Mouse (Mus musculus): ENCODE results near the gene Rps29. TPM values are rescaled to one million over a fixed set of nuclear protein-coding genes. Genes with fewer than 3 reads are reported as not detected.
"Not testable (repeated sequence)": the region's sequence is repeated elsewhere in the genome, so short reads cannot be mapped to it uniquely, and the experiment has no call there.

The Rps29 gene
- 1,903 and 2,009 TPM in 2 replicates for polyA plus RNA-seq (2012; rRNA removed)

GRCm38 (mm10) chr12:69158765-69159577, at the start of gene Rps29:
Rps29 (minus strand) TSS chr12:69159186.
- WGBS, result under 1% methylated on average over 62 of the region's 68 CpGs
- not testable (repeated sequence) for H3K27me3 ChIP-seq (ENCODE audit: control insufficient read depth, insufficient read depth, low read length); H3K36me3 ChIP-seq (ENCODE audit: control insufficient read depth, insufficient read depth, low read length); H3K4me1 ChIP-seq (ENCODE audit: control insufficient read depth, insufficient read depth, insufficient read length)
- DNase-seq (ENCODE audit: low read depth in 1 of 2, low spot score in 2 of 2), result peak; percentile 93 to 98
- peak; percentile 82 for TF ChIP-seq POLR2A (IDR thresholded peaks at IDR 0.05; ENCODE audit: low read depth, low read length)
- H3K27ac ChIP-seq (ENCODE audit: insufficient read depth, low read length), result peak within 1 kb of the TSS; percentile 94
- peak within 1 kb of the TSS; percentile 84 for H3K4me3 ChIP-seq (ENCODE audit: extremely low read depth, insufficient read depth, insufficient read length)

GRCm38 (mm10) chr12:69208520-69208919, 49.5 kb upstream of the Rps29 start:
- WGBS, result 90% methylated on average over 2 of the region's 2 CpGs
- H3K4me1 ChIP-seq (ENCODE audit: control insufficient read depth, insufficient read depth, insufficient read length), result no peaks in the 10 kb centered on the region
- no peaks in the 10 kb centered on the region for H3K27me3 ChIP-seq (ENCODE audit: control insufficient read depth, insufficient read depth, low read length)
- H3K36me3 ChIP-seq (ENCODE audit: control insufficient read depth, insufficient read depth, low read length), result no peaks in the 10 kb centered on the region; the same call in 1 of the 2 replicates
- H3K27ac ChIP-seq (ENCODE audit: insufficient read depth, low read length), result no peak overlapping the region
- H3K4me3 ChIP-seq (ENCODE audit: extremely low read depth, insufficient read depth, insufficient read length), result no peak overlapping the region
- TF ChIP-seq CTCF (IDR thresholded peaks at IDR 0.05; ENCODE audit: extremely low read depth, insufficient read depth, insufficient read length, insufficient replicate concordance) (no peak), POLR2A (IDR thresholded peaks at IDR 0.05; ENCODE audit: low read depth, low read length) (no peak)
- no peak for DNase-seq (ENCODE audit: low read depth in 1 of 2, low spot score in 2 of 2)

GRCm38 (mm10) chr12:69207926-69208325, 48.9 kb upstream of the Rps29 start:
- Histone ChIP-seq H3K4me1 (ENCODE audit: control insufficient read depth, insufficient read depth, insufficient read length) (no peaks in the 10 kb centered on the region), H3K27ac (ENCODE audit: insufficient read depth, low read length) (no peak overlapping the region), H3K36me3 (ENCODE audit: control insufficient read depth, insufficient read depth, low read length) (peaks cover 2% of the 10 kb centered on the region; the same call in 1 of the 2 replicates), H3K27me3 (ENCODE audit: control insufficient read depth, insufficient read depth, low read length) (no peaks in the 10 kb centered on the region), H3K4me3 (ENCODE audit: extremely low read depth, insufficient read depth, insufficient read length) (no peak overlapping the region)
- 96% methylated on average over 7 of the region's 7 CpGs for WGBS
- DNase-seq (ENCODE audit: low read depth in 1 of 2, low spot score in 2 of 2), result no peak
- TF ChIP-seq CTCF (IDR thresholded peaks at IDR 0.05; ENCODE audit: extremely low read depth, insufficient read depth, insufficient read length, insufficient replicate concordance) (no peak), POLR2A (IDR thresholded peaks at IDR 0.05; ENCODE audit: low read depth, low read length) (no peak)

GRCm38 (mm10) chr12:69207396-69207795, 48.4 kb upstream of the Rps29 start:
- Histone ChIP-seq H3K27ac (ENCODE audit: insufficient read depth, low read length) (no peak overlapping the region), H3K27me3 (ENCODE audit: control insufficient read depth, insufficient read depth, low read length) (no peaks in the 10 kb centered on the region), H3K36me3 (ENCODE audit: control insufficient read depth, insufficient read depth, low read length) (peaks cover 3% of the 10 kb centered on the region), H3K4me1 (ENCODE audit: control insufficient read depth, insufficient read depth, insufficient read length) (no peaks in the 10 kb centered on the region), H3K4me3 (ENCODE audit: extremely low read depth, insufficient read depth, insufficient read length) (no peak overlapping the region)
- TF ChIP-seq POLR2A (IDR thresholded peaks at IDR 0.05; ENCODE audit: low read depth, low read length) (no peak), CTCF (IDR thresholded peaks at IDR 0.05; ENCODE audit: extremely low read depth, insufficient read depth, insufficient read length, insufficient replicate concordance) (no peak)
- DNase-seq (ENCODE audit: low read depth in 1 of 2, low spot score in 2 of 2), result no peak
- WGBS, result 94% methylated on average over 8 of the region's 8 CpGs

GRCm38 (mm10) chr12:69204052-69204833, 45.3 kb upstream of the Rps29 start, which contains the start of gene Gm49384:
Gm49384 (minus strand) TSS chr12:69204267.
- Histone ChIP-seq H3K27me3 (ENCODE audit: control insufficient read depth, insufficient read depth, low read length) (no peaks in the 10 kb centered on the region), H3K36me3 (ENCODE audit: control insufficient read depth, insufficient read depth, low read length) (peaks cover 9% of the 10 kb centered on the region), H3K4me3 (ENCODE audit: extremely low read depth, insufficient read depth, insufficient read length) (no peak within 1 kb of the TSS), H3K27ac (ENCODE audit: insufficient read depth, low read length) (no peak within 1 kb of the TSS), H3K4me1 (ENCODE audit: control insufficient read depth, insufficient read depth, insufficient read length) (no peaks in the 10 kb centered on the region)
- TF ChIP-seq POLR2A (IDR thresholded peaks at IDR 0.05; ENCODE audit: low read depth, low read length), result no peak
- TF ChIP-seq CTCF (IDR thresholded peaks at IDR 0.05; ENCODE audit: extremely low read depth, insufficient read depth, insufficient read length, insufficient replicate concordance), result no peak
- WGBS, result 88% methylated on average over 16 of the region's 16 CpGs
- DNase-seq (ENCODE audit: low read depth in 1 of 2, low spot score in 2 of 2), result peak in 1 of 2 experiments; percentile 40

- H3K4me3 ChIP-seq (ENCODE audit: extremely low read depth, insufficient read depth, insufficient read length), result no peak overlapping the region
- no peaks in the 10 kb centered on the region for H3K27me3 ChIP-seq (ENCODE audit: control insufficient read depth, insufficient read depth, low read length)
- DNase-seq (ENCODE audit: low read depth in 1 of 2, low spot score in 2 of 2), result no peak
- H3K4me1 ChIP-seq (ENCODE audit: control insufficient read depth, insufficient read depth, insufficient read length), result peaks cover 2% of the 10 kb centered on the region; the same call in 1 of the 2 replicates
- no peak overlapping the region for H3K27ac ChIP-seq (ENCODE audit: insufficient read depth, low read length)
- TF ChIP-seq POLR2A (IDR thresholded peaks at IDR 0.05; ENCODE audit: low read depth, low read length) (no peak), CTCF (IDR thresholded peaks at IDR 0.05; ENCODE audit: extremely low read depth, insufficient read depth, insufficient read length, insufficient replicate concordance) (no peak)
- H3K36me3 ChIP-seq (ENCODE audit: control insufficient read depth, insufficient read depth, low read length), result peaks cover 9% of the 10 kb centered on the region
Measured at GRCm38 (mm10) chr12:69198985-69199384, 40.0 kb upstream of the Rps29 start.
